Mouse (Mus musculus) limb, embryonic 14.5 days (tissue): ENCODE measurements around the gene Hdac5. TPM values are rescaled to one million over a fixed set of nuclear protein-coding genes. Genes with fewer than 3 reads are reported as not detected.

ENCODE experiments used
- ATAC-seq: fragments of 200-750 bp; cut with Nextera tagmentation; 2 replicates; pipeline ENCODE4 v1.8.0; 2017; ENCODE audit warnings: low read depth, moderate number of reproducible peaks, moderate TSS enrichment; ENCODE audit not compliant: low FRiP score
- DNase-seq: peaks from one replicate; pipeline ENCODE4 v3.0.0-alpha.2; 2015; ENCODE audit warnings: low spot score
- H3K27ac ChIP-seq: fragments of 300-500 bp; sonication (generic); replicated peaks from 2 replicates; pipeline ENCODE4 v1.5.1; 2014; ENCODE audit warnings: low read depth, mild to moderate bottlenecking, low read length, moderate library complexity, mixed read lengths
- H3K27me3 ChIP-seq: fragments of 300-500 bp; sonication (generic); 2 replicates; pipeline ENCODE4 v1.6.1; 2014; ENCODE audit warnings: low read length, mixed read lengths; ENCODE audit not compliant: control insufficient read depth, insufficient read depth
- H3K36me3 ChIP-seq: fragments of 300-500 bp; sonication (generic); 2 replicates; pipeline ENCODE4 v1.6.1; 2014; ENCODE audit warnings: mild to moderate bottlenecking, low read length, moderate library complexity, mixed read lengths; ENCODE audit not compliant: control insufficient read depth, insufficient read depth
- H3K4me1 ChIP-seq: fragments of 300-500 bp; sonication (generic); 2 replicates; pipeline ENCODE4 v1.6.1; 2014; ENCODE audit warnings: antibody characterized with exemption, low read length, mixed read lengths; ENCODE audit not compliant: control insufficient read depth, insufficient read depth
- H3K4me2 ChIP-seq: fragments of 300-500 bp; sonication (generic); replicated peaks from 2 replicates; pipeline ENCODE4 v1.6.1; 2014; ENCODE audit warnings: low read depth, mild to moderate bottlenecking, low read length, moderate library complexity; ENCODE audit not compliant: severe bottlenecking
- H3K4me3 ChIP-seq: fragments of 300-500 bp; sonication (generic); replicated peaks from 2 replicates; pipeline ENCODE4 v1.5.1; 2014; ENCODE audit warnings: low read length
- H3K9ac ChIP-seq: fragments of 300-500 bp; sonication (generic); 2 replicates; pipeline ENCODE4 v1.6.1; 2014; ENCODE audit warnings: mild to moderate bottlenecking, low read depth, low read length, moderate library complexity; ENCODE audit not compliant: severe bottlenecking
- H3K9me3 ChIP-seq: fragments of 300-500 bp; sonication (generic); 2 replicates; pipeline ENCODE4 v1.6.1; 2016; ENCODE audit warnings: low read length; ENCODE audit not compliant: control insufficient read depth
- POLR2A ChIP-seq: fragments of 200-500 bp; IDR thresholded peaks from 2 replicates; pipeline ENCODE4 v1.8.0; 2012; ENCODE audit warnings: inconsistent platforms, mild to moderate bottlenecking, moderate library complexity, borderline replicate concordance; ENCODE audit not compliant: insufficient read depth, insufficient read length; ENCODE audit errors: extremely low read depth
- WGBS: fragments of 180-500 bp; shearing (Covaris S2); extraction: QIAGEN DNeasy Blood & Tissue Kit; methylation state at CpG from one replicate; pipeline ENCODE4 v1.1.7; 2014; 5-methylcytosine and 5-hydroxymethylcytosine counted together
- polyA plus RNA-seq, 2 experiments: library from polyadenylated mRNA; depleted of rRNA in 1 of 2; stranded (reverse) in 1 of 2; unstranded in 1 of 2; fragments of >200 nt; fragmentation: Nextera tagmentation in 1 of 2; extraction: Ambion mirVana in 1 of 2; gene quantifications; 2 replicates each; pipeline versions ENCODE4 v1.2.1 to v1.2.3; 2012 to 2014

Hdac5 gene
- polyA plus RNA-seq, 2 experiments = 46.7 to 86.2 TPM

DNA sequence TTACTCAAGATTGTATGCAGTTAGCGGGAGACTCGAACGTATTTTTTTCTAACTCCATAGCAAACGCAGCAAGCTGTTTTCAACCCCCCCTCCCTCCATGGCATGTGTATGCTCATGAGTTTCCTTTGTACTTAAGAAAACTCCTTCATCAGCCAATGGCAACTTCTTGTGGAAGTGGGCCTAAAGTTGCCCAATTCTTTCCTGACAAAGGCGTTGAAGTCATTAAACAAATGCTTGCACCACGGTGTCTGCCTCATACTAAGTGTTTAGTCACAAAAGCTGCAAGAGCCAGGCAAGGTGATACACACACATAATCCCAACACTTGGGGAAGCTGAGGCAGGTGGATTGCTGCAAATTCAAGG lies 16.3 kb upstream of the Hdac5 start:
- ATAC-seq = no peak
- 76% methylated on average over 6 of the region's 6 CpGs for WGBS
- no peaks in the 10 kb centered on the region for H3K27me3 ChIP-seq
- no peak for TF ChIP-seq POLR2A
- H3K4me3 ChIP-seq = no peak overlapping the region
- 0 out of 2 replicates have a peak, but pooled peaks cover 1% of the 10 kb centered on the region for H3K36me3 ChIP-seq
- H3K4me2 ChIP-seq = no peak overlapping the region
- H3K9ac ChIP-seq = no peak overlapping the region
- no peak for DNase-seq
- peak overlapping the region; percentile 65; the same call in 1 of the 2 replicates for H3K27ac ChIP-seq
- H3K9me3 ChIP-seq = no peaks in the 10 kb centered on the region
- peaks cover 19% of the 10 kb centered on the region; the same call in 1 of the 2 replicates for H3K4me1 ChIP-seq

DNA sequence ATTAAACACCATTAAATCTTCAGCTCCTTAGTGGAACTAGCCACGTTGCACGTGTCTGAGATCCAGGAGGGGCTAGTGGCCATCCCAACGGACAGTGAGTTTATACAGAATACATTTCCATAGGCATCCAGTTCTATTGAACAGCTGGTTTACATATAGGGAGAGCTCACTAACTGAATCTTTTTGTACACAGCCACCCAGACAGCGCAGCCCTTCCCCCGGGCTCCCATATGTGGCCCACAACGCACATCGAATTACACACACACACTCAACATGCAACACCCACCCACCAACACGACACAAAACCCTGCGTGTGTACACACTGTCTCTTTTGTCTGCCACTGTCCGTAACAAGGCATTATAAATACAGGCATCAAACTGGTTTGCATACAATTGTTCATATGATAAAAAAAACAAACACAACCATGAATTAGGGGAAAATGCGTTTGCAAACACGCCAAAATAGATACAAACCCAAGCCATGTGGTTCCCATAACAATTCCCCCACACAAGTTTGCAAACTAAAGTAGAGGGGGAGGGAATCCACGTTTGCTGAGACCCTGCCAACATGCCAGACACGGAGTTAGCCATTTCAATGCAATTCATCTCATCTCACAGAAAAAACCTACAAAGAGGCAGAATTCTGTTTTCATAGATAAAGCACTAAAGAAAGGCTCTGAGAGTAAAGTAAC lies 15.8 kb upstream of the Hdac5 start:
- Histone ChIP-seq H3K4me3 (peak overlapping the region; percentile 34), H3K4me1 (peaks cover 19% of the 10 kb centered on the region; the same call in 1 of the 2 replicates), H3K27ac (peak overlapping the region; percentile 65), H3K27me3 (no peaks in the 10 kb centered on the region), H3K9ac (peak overlapping the region; percentile 50), H3K9me3 (no peaks in the 10 kb centered on the region), H3K4me2 (peak overlapping the region; percentile 84), H3K36me3 (no peaks in the 10 kb centered on the region)
- TF ChIP-seq POLR2A = no peak
- 42% methylated on average over 14 of the region's 14 CpGs for WGBS
- DNase-seq (peak; percentile 51), ATAC-seq (peak; percentile 27; the same call in 1 of the 2 replicates)

DNA sequence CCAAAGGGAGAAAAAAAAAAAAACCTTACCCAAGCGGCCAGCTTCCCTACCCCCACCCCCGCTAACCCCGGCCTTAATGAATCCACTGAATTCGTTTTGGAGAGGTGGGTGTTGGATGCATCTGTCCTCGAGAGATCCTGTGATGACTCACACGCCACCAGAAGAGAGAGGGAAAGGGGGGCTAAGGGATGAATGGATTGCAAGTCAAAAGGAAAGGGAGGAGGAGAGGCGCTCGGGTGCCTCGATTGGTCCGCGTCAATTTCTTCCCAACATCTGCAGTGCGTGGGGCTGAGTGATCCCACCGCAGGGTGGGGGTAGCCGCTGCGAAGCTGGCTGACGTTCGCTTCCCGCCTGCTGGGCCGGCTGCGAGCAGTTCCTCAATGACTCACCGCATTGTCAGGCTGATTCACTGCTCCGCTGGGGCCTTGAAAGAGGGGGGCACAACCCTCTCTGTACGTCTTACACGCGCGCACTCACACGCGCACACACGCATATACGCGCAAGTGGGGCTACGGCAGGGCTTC lies 15.0 kb upstream of the Hdac5 start:
- WGBS = under 1% methylated on average over 32 of the region's 32 CpGs
- TF ChIP-seq POLR2A = no peak
- Histone ChIP-seq H3K36me3 (no peaks in the 10 kb centered on the region), H3K4me1 (peaks cover 19% of the 10 kb centered on the region; the same call in 1 of the 2 replicates), H3K4me3 (peak overlapping the region; percentile 34), H3K27me3 (no peaks in the 10 kb centered on the region), H3K27ac (peak overlapping the region; percentile 65), H3K9ac (peak overlapping the region; percentile 50), H3K9me3 (no peaks in the 10 kb centered on the region), H3K4me2 (peak overlapping the region; percentile 84)
- DNase-seq (peak; percentile 88), ATAC-seq (peak; percentile 83)

DNA sequence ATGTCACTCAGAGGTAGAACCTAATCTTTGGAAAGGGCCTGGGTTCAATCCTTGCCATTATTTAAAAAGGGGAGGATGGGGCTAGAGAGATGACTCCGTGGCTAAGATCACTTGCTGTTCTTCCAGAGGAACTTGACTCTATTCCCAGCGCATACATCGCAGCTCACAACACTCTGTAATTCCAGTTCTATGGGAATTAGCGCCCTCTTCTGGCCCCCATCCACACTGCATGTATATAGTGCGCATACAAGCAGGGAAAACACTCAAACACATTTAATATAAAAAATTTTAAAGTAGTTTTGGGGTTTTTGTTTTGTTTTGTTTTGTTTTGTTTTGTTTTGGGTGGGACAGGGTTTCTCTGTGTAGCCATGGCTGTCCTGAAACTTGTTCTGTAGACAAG lies 11.9 kb upstream of the Hdac5 start:
- H3K4me3 ChIP-seq = no peak overlapping the region
- DNase-seq (no peak), ATAC-seq (no peak)
- no peak overlapping the region for H3K27ac ChIP-seq
- H3K4me2 ChIP-seq = no peak overlapping the region
- H3K9ac ChIP-seq = no peak overlapping the region
- no peaks in the 10 kb centered on the region for H3K27me3 ChIP-seq
- H3K36me3 ChIP-seq = no peaks in the 10 kb centered on the region
- WGBS = 63% methylated on average over 5 of the region's 5 CpGs
- no peak for TF ChIP-seq POLR2A
- peaks cover 13% of the 10 kb centered on the region; the same call in 1 of the 2 replicates for H3K4me1 ChIP-seq
- no peaks in the 10 kb centered on the region for H3K9me3 ChIP-seq

DNA sequence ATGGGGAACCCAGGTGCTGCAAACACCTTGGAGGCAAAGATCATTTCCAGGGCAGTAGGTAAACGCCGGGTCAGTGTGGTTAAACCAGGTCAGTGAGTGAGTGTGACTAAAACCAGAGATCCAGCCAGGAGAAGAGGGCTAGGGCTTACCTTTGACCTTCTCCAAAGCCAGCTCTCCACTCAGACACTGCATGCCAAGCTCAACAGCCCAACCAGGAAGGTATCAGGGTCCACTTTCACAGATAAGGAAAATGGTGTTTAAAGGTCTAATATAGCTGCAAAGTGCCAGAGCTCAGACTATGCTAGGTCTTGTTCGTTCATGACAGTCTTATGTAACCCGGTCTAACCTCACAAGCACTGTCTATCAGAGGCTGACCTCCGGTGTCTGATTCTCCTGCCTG lies 11.3 kb upstream of the Hdac5 start:
- no peaks in the 10 kb centered on the region for H3K27me3 ChIP-seq
- H3K9me3 ChIP-seq = no peaks in the 10 kb centered on the region
- H3K4me1 ChIP-seq = peaks cover 13% of the 10 kb centered on the region; the same call in 1 of the 2 replicates
- ATAC-seq (no peak), DNase-seq (no peak)
- H3K27ac ChIP-seq = no peak overlapping the region
- H3K36me3 ChIP-seq = no peaks in the 10 kb centered on the region
- no peak overlapping the region for H3K4me2 ChIP-seq
- no peak overlapping the region for H3K4me3 ChIP-seq
- TF ChIP-seq POLR2A = no peak
- WGBS = 76% methylated on average over 5 of the region's 5 CpGs
- no peak overlapping the region for H3K9ac ChIP-seq
